Mouse (Mus musculus) liver, embryonic 13.5 days (tissue): ENCODE data around the gene Tmem132c. TPM values are rescaled to one million over a fixed set of nuclear protein-coding genes. Genes with fewer than 3 reads are reported as not detected.
A peak's percentile ranks its signal among the peaks of the same experiment; 100 is the strongest.

Source experiments
- ATAC-seq: fragments of 200-750 bp; cut with Nextera tagmentation; 2 replicates; pipeline ENCODE4 v1.8.0; 2017; ENCODE audit warnings: low read depth, mild to moderate bottlenecking, moderate number of reproducible peaks, moderate library complexity
- DNase-seq: peaks from one replicate; pipeline ENCODE4 v3.0.0; 2022
- H3K27ac ChIP-seq: fragments of 300-500 bp; sonication (generic); 2 replicates; pipeline ENCODE4 v1.5.1; 2015; ENCODE audit warnings: moderate library complexity, mild to moderate bottlenecking, inconsistent platforms
- H3K27me3 ChIP-seq: fragments of 300-500 bp; sonication (generic); 2 replicates; pipeline ENCODE4 v1.6.1; 2015; ENCODE audit warnings: mild to moderate bottlenecking, inconsistent platforms
- H3K36me3 ChIP-seq: fragments of 300-500 bp; sonication (generic); 2 replicates; pipeline ENCODE4 v1.6.1; 2015; ENCODE audit warnings: mild to moderate bottlenecking, inconsistent platforms
- H3K4me1 ChIP-seq: fragments of 300-500 bp; sonication (generic); replicated peaks from 2 replicates; pipeline ENCODE4 v1.6.1; 2015; ENCODE audit warnings: inconsistent platforms
- H3K4me2 ChIP-seq: fragments of 300-500 bp; sonication (generic); 2 replicates; pipeline ENCODE4 v1.6.1; 2015; ENCODE audit warnings: inconsistent platforms, mild to moderate bottlenecking, moderate library complexity
- H3K4me3 ChIP-seq: fragments of 300-500 bp; sonication (generic); replicated peaks from 2 replicates; pipeline ENCODE4 v1.5.1; 2015; ENCODE audit warnings: mild to moderate bottlenecking, inconsistent platforms
- H3K9ac ChIP-seq: fragments of 300-500 bp; sonication (generic); 2 replicates; pipeline ENCODE4 v1.6.1; 2015; ENCODE audit warnings: mild to moderate bottlenecking, inconsistent platforms
- H3K9me3 ChIP-seq: fragments of 300-500 bp; sonication (generic); replicated peaks from 2 replicates; pipeline ENCODE4 v1.6.1; 2016; ENCODE audit warnings: inconsistent platforms
- WGBS: fragments of 180-500 bp; shearing (Covaris S2); methylation state at CpG from one replicate; pipeline ENCODE4 v1.1.7; 2015; ENCODE audit not compliant: insufficient replicate concordance; 5-methylcytosine and 5-hydroxymethylcytosine counted together
- polyA plus RNA-seq: library from polyadenylated mRNA; unstranded; fragments of >200 nt; fragmentation: Nextera tagmentation; extraction: Ambion mirVana; gene quantifications from 2 replicates; pipeline ENCODE4 v1.2.1, GENCODE M21; 2015

Gene Tmem132c
- polyA plus RNA-seq = 0.16 and 0.35 TPM in 2 replicates

DNA sequence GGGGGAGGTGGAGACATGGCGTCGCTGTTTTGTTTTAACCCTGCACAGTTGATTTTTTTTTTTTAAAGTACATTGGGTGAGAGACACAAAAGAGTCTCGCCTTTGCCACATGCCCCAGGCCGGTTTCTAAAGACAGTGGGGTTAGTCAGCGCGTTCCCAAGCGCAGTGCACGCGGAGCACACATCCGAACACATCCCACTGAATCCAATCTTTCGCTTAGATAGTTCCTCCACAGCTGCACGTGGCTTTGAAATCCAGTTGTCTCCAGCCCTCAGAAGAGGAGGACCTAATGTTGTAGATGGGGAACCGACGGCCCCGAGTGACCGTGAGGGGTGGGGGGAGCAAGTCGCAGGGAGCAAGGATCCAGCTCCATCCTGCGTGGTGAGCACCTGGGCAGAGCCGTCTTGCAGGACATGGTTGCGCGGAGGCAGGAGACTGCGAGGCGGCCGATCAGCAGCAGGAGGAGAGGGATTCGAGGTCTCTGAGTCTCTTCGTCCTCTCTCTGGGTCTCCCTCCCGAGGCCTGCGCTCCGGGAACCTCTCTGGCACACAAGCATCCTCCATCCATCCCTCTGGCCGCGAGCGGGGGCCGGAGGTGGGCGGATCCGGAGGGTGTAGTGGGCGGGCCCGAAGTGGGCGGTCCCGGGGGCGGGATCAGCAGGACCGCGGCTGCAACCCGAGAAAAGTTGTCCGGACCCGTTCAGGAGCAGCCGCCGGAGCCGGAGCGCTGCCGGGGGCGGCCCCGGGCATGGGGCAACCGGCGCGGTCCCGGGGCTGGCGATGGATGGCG lies at the start of gene Tmem132c:
TSS of gene Tmem132c (plus strand) at position 673 of the 789 bp plus-strand sequence.
- Histone ChIP-seq H3K36me3 (no peaks in the 10 kb centered on the region), H3K27me3 (peaks cover 59% of the 10 kb centered on the region), H3K4me3 (peak within 1 kb of the TSS; percentile 47), H3K27ac (no peak within 1 kb of the TSS), H3K9me3 (no peaks in the 10 kb centered on the region), H3K9ac (no peak within 1 kb of the TSS), H3K4me2 (peak within 1 kb of the TSS; percentile 60), H3K4me1 (no peaks in the 10 kb centered on the region)
- 2% methylated on average over 58 of the region's 58 CpGs for WGBS
- ATAC-seq (peak; percentile 45), DNase-seq (peak; percentile 4)

DNA sequence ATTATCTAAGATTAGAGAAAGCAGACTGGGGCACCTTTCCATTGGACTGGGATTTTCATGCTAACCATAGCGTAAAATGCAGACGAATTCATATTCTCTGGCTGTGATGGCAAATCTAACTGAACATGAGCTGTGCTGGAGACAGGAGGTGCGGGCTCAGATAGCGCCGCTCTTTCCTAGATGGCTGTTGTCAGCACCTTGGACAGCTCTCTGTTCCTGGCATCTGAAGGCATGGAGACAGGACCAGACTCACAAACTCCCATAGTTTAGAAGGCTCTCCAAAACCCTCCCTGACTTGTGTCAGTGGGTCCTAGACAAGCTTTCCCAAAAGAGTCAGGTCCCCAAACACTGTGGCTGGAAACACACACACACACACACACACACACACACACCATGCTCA lies 49.7 kb upstream of the Tmem132c start:
- H3K4me3 ChIP-seq = no peak overlapping the region
- H3K27me3 ChIP-seq = no peaks in the 10 kb centered on the region
- no peak for DNase-seq
- no peaks in the 10 kb centered on the region for H3K36me3 ChIP-seq
- no peak for ATAC-seq
- no peak overlapping the region for H3K9ac ChIP-seq
- 33% methylated on average over 5 of the region's 5 CpGs for WGBS
- H3K27ac ChIP-seq = no peak overlapping the region
- no peak overlapping the region for H3K4me2 ChIP-seq
- H3K4me1 ChIP-seq = no peaks in the 10 kb centered on the region
- peaks cover 18% of the 10 kb centered on the region for H3K9me3 ChIP-seq

- DNase-seq (no peak), ATAC-seq (no peak)
- H3K9me3 ChIP-seq = peaks cover 25% of the 10 kb centered on the region; the same call in 1 of the 2 replicates
- H3K27ac ChIP-seq = no peak overlapping the region
- H3K4me3 ChIP-seq = no peak overlapping the region
- H3K4me1 ChIP-seq = no peaks in the 10 kb centered on the region
- no peaks in the 10 kb centered on the region for H3K36me3 ChIP-seq
- H3K4me2 ChIP-seq = no peak overlapping the region
- no peaks in the 10 kb centered on the region for H3K27me3 ChIP-seq
- 54% methylated on average over 4 of the region's 4 CpGs for WGBS
- H3K9ac ChIP-seq = no peak overlapping the region
These were observed 42.8 kb upstream of the Tmem132c start for GRCm38 (mm10) chr5:127198850-127199249.

- Histone ChIP-seq H3K36me3 (no peaks in the 10 kb centered on the region), H3K4me3 (no peak overlapping the region), H3K27ac (no peak overlapping the region), H3K4me1 (no peaks in the 10 kb centered on the region), H3K4me2 (no peak overlapping the region), H3K27me3 (no peaks in the 10 kb centered on the region), H3K9me3 (peaks cover 33% of the 10 kb centered on the region), H3K9ac (no peak overlapping the region)
- ATAC-seq (no peak), DNase-seq (no peak)
- WGBS = 69% methylated on average over 8 of the region's 8 CpGs
These were observed 36.7 kb upstream of the Tmem132c start for GRCm38 (mm10) chr5:127204881-127205280.

GRCm38 (mm10) chr5:127216389-127216788 lies 25.2 kb upstream of the Tmem132c start:
- no peak overlapping the region for H3K4me3 ChIP-seq
- H3K4me1 ChIP-seq = no peaks in the 10 kb centered on the region
- no peak overlapping the region for H3K4me2 ChIP-seq
- no peak overlapping the region for H3K27ac ChIP-seq
- DNase-seq (no peak), ATAC-seq (no peak)
- H3K9ac ChIP-seq = no peak overlapping the region
- H3K9me3 ChIP-seq = peaks cover 16% of the 10 kb centered on the region; the same call in 1 of the 2 replicates
- H3K27me3 ChIP-seq = no peaks in the 10 kb centered on the region
- WGBS = 48% methylated on average over 3 of the region's 3 CpGs
- H3K36me3 ChIP-seq = no peaks in the 10 kb centered on the region

DNA sequence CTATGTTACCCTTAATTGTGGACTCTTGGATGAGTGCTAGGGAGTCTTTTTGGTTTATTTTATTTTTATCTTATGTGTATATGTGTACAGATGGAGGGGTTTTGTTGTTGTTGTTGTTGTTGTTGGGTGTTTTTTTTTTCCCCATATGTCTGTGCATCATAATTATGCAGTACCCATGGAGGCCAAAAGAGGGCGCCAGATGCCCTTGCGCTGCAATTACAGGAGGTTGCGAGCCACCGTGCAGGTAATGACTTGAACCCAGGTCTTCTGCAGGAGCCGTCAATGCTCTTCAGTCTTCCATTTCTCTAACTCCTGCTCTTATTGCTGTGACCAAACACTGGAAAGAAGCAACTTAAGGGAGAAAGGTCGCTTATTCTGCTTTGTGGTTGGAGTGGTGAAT lies 23.9 kb upstream of the Tmem132c start:
- Histone ChIP-seq H3K9ac (no peak overlapping the region), H3K36me3 (no peaks in the 10 kb centered on the region), H3K27ac (no peak overlapping the region), H3K27me3 (no peaks in the 10 kb centered on the region), H3K9me3 (peaks cover 16% of the 10 kb centered on the region; the same call in 1 of the 2 replicates), H3K4me3 (no peak overlapping the region), H3K4me2 (no peak overlapping the region), H3K4me1 (no peaks in the 10 kb centered on the region)
- ATAC-seq (no peak), DNase-seq (no peak)
- 41% methylated on average over 6 of the region's 6 CpGs for WGBS

DNA sequence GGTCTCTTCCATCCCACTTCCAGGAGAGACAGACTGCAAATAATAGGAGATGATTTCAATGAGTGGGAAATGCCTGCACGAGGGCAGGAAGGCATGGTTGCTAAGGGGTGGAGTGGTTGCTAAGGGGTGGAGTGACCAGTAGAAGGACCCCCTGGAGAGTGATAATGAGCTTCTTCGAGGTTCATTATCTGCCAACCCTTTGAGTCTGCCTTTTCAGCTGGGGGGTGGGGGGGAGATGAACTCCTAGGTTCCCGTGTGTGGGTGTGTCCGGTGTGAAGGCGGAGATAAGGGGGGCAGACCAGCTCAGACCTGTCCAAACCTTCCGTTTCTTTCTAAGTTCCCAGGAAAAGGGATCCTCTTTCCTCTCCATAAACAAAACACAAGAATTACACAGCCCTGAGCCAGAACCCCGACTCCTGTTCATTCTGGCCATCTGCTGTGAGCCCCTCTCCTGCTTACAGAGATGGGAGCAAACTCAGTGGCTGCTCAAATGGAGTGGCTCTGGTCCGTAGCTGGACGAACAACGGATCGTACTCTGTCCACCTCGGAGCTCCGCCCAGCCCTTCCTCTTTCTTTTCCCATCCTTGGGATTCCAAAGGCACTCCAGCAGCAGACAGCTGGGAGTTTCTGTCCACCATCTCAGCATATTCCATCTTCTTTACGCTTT lies 13.5 kb upstream of the Tmem132c start:
- Histone ChIP-seq H3K4me1 (no peaks in the 10 kb centered on the region), H3K27ac (no peak overlapping the region), H3K4me2 (no peak overlapping the region), H3K9ac (no peak overlapping the region), H3K36me3 (no peaks in the 10 kb centered on the region), H3K27me3 (no peaks in the 10 kb centered on the region), H3K4me3 (no peak overlapping the region), H3K9me3 (0 out of 2 replicates have a peak, but pooled peaks cover 3% of the 10 kb centered on the region)
- WGBS = 4% methylated on average over 14 of the region's 14 CpGs
- ATAC-seq = no peak
- DNase-seq = no peak

DNA sequence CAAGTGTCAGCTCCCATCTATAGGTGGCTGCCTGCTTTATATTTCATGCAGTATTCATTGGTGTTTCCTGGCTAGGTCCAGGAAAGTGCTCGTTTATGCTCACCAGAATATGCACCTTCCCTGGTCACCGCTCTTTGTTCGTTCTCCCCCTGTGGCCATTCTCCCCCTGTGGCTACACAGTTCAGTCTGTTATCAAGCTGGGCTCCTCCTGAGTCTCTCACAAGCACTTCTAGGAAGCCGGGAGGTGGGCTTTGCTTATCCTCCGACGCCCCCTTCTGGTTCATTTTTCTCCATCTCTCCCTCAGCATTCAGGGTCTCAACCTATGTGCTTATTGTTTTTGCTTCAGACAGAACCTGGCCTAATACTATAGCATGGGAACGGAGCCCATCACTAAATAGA lies 6.9 kb upstream of the Tmem132c start:
- no peaks in the 10 kb centered on the region for H3K9me3 ChIP-seq
- H3K27ac ChIP-seq = no peak overlapping the region
- H3K9ac ChIP-seq = no peak overlapping the region
- no peak for DNase-seq
- H3K4me3 ChIP-seq = no peak overlapping the region
- no peak overlapping the region for H3K4me2 ChIP-seq
- 10% methylated on average over 7 of the region's 7 CpGs for WGBS
- ATAC-seq = no peak
- no peaks in the 10 kb centered on the region for H3K36me3 ChIP-seq
- H3K27me3 ChIP-seq = peaks cover 4% of the 10 kb centered on the region; the same call in 1 of the 2 replicates
- H3K4me1 ChIP-seq = no peaks in the 10 kb centered on the region

DNA sequence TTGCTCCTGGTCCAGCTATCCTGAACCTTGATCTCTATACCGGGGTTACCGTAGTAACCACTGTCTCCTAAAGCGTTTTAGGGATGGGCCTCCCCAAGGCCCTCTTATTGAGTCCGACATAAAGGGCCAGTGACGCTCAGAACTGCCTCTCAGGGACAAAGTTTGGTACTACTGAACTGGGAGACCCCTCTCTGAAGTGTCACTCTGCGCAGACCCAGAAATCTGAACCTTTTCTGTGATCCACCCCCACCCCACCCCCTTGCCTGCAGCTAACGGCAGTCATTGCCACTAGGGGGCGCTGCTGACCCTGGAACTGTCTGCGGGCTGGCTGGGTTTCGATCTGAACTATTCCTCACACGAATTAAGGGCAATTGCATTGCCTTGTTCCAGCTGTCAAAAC lies 6.4 kb upstream of the Tmem132c start:
- H3K4me1 ChIP-seq = no peaks in the 10 kb centered on the region
- no peak for ATAC-seq

DNA sequence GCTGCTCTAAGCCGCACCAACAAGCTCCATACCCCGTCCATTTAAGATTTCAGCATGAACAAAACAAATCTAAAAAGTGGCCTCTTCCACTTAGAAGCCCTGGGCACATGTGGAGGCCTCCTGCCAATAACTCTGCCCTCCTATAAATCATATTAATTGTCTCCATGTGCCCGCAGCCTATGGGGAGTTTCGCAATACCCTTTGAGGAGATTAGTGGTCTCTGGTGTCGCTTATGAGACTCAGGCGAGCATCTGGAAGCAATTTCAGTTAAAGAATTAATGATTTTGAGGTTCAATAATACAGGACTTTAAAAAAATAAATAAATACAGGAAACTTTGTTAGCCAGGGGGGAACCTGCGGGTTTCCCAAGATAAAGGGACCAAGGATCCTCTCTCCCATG lies 1.9 kb upstream of the Tmem132c start:
- no peak overlapping the region for H3K9ac ChIP-seq
- no peak overlapping the region for H3K4me3 ChIP-seq
- H3K36me3 ChIP-seq = no peaks in the 10 kb centered on the region
- no peaks in the 10 kb centered on the region for H3K9me3 ChIP-seq
- no peak for ATAC-seq
- no peak for DNase-seq
- H3K4me2 ChIP-seq = no peak overlapping the region
- H3K27me3 ChIP-seq = peaks cover 52% of the 10 kb centered on the region
- H3K27ac ChIP-seq = no peak overlapping the region
- 46% methylated on average over 7 of the region's 7 CpGs for WGBS
- H3K4me1 ChIP-seq = no peaks in the 10 kb centered on the region

More for the DNA sequence above, 6.4 kb upstream of the Tmem132c start:
- Histone ChIP-seq H3K9me3 (no peaks in the 10 kb centered on the region), H3K4me3 (no peak overlapping the region), H3K9ac (no peak overlapping the region), H3K4me2 (no peak overlapping the region), H3K36me3 (no peaks in the 10 kb centered on the region), H3K27me3 (peaks cover 7% of the 10 kb centered on the region), H3K27ac (no peak overlapping the region)
- WGBS = 11% methylated on average over 11 of the region's 11 CpGs
- DNase-seq = no peak

GRCm38 (mm10) chr5:127240646-127241045 lies 962 bp upstream of the Tmem132c start:
- H3K36me3 ChIP-seq = no peaks in the 10 kb centered on the region
- WGBS = 11% methylated on average over 4 of the region's 4 CpGs
- H3K9ac ChIP-seq = no peak overlapping the region
- no peak overlapping the region for H3K27ac ChIP-seq
- no peak overlapping the region for H3K4me3 ChIP-seq
- no peaks in the 10 kb centered on the region for H3K9me3 ChIP-seq
- no peak for ATAC-seq
- no peak overlapping the region for H3K4me2 ChIP-seq
- H3K4me1 ChIP-seq = no peaks in the 10 kb centered on the region
- H3K27me3 ChIP-seq = peaks cover 59% of the 10 kb centered on the region
- no peak for DNase-seq
